Mouse (Mus musculus) hindbrain, embryonic 10.5 days (tissue): ENCODE measurements around the gene Ints11. TPM values are rescaled to one million over a fixed set of nuclear protein-coding genes. Genes with fewer than 3 reads are reported as not detected.

Experiments used
- DNase-seq: peaks from one replicate; pipeline ENCODE4 v3.0.0-alpha.2; 2017; ENCODE audit warnings: low spot score
- H3K27ac ChIP-seq: fragments of 300-500 bp; sonication (generic); 2 replicates; pipeline ENCODE4 v1.5.1; 2016; ENCODE audit warnings: mild to moderate bottlenecking, moderate library complexity
- H3K27me3 ChIP-seq: fragments of 300-500 bp; sonication (generic); 2 replicates; pipeline ENCODE4 v1.6.1; 2016; ENCODE audit warnings: mild to moderate bottlenecking; ENCODE audit not compliant: poor library complexity, insufficient read depth, severe bottlenecking
- H3K36me3 ChIP-seq: fragments of 300-500 bp; sonication (generic); 2 replicates; pipeline ENCODE4 v1.6.1; 2016; ENCODE audit warnings: mild to moderate bottlenecking, moderate library complexity
- H3K4me1 ChIP-seq: fragments of 300-500 bp; sonication (generic); replicated peaks from 2 replicates; pipeline ENCODE4 v1.6.1; 2016; ENCODE audit warnings: mild to moderate bottlenecking
- H3K4me3 ChIP-seq: fragments of 300-500 bp; sonication (generic); 2 replicates; pipeline ENCODE4 v1.5.1; 2016; ENCODE audit warnings: mild to moderate bottlenecking, moderate library complexity
- H3K9me3 ChIP-seq: fragments of 300-500 bp; sonication (generic); 2 replicates; pipeline ENCODE4 v1.6.1; 2016; ENCODE audit warnings: mild to moderate bottlenecking, moderate library complexity
- WGBS: fragments of 180-500 bp; shearing (Covaris S2); methylation state at CpG from one replicate; pipeline ENCODE4 v1.1.7; 2016; 5-methylcytosine and 5-hydroxymethylcytosine counted together
- polyA plus RNA-seq: library from polyadenylated mRNA; unstranded; fragments of >200 nt; fragmentation: Nextera tagmentation; extraction: Ambion mirVana; gene quantifications from 2 replicates; pipeline ENCODE4 v1.2.1, GENCODE M21; 2016

Ints11 gene
- polyA plus RNA-seq, result 103 and 104 TPM in 2 replicates

GRCm38 (mm10) chr4:155869317-155870033 lies at the start of gene Ints11, which contains the start of gene Cptp:
Gene Ints11 (plus strand): TSS chr4:155869546.
Gene Cptp (minus strand): TSS chr4:155869440.
- H3K27me3 ChIP-seq, result no peaks in the 10 kb centered on the region
- DNase-seq, result peak; percentile 97
- H3K27ac ChIP-seq, result peak within 1 kb of the TSS; percentile 91
- peak within 1 kb of the TSS; percentile 87 for H3K4me3 ChIP-seq
- H3K36me3 ChIP-seq, result peaks cover 63% of the 10 kb centered on the region
- WGBS, result under 1% methylated on average over 63 of the region's 63 CpGs
- H3K4me1 ChIP-seq, result peaks cover 28% of the 10 kb centered on the region
- H3K9me3 ChIP-seq, result no peaks in the 10 kb centered on the region

DNA sequence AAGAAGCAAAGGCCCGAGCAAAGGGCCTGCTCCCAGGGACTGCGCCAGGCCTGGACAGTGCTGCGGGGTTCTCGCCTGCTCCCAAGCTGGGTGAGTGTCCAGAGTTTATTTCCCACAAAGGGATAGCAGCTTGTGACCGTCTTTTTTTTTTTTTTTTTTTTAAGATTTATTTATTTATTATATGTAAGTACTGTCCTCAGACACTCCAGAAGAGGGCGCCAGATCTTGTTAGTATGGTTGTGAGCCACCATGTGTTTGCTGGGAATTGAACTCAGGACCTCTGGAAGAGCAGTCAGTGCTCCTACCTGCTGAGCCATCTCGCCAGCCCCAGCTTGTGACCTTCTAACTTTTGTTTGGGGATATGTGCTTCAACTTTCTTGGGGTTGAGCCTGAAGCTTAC lies 48.3 kb upstream of the Ints11 start:
- H3K9me3 ChIP-seq, result no peaks in the 10 kb centered on the region
- no peak overlapping the region for H3K4me3 ChIP-seq
- no peak overlapping the region for H3K27ac ChIP-seq
- H3K4me1 ChIP-seq, result no peaks in the 10 kb centered on the region
- 81% methylated on average over 7 of the region's 7 CpGs for WGBS
- H3K27me3 ChIP-seq, result no peaks in the 10 kb centered on the region
- H3K36me3 ChIP-seq, result peaks cover 100% of the 10 kb centered on the region
- no peak for DNase-seq

DNA sequence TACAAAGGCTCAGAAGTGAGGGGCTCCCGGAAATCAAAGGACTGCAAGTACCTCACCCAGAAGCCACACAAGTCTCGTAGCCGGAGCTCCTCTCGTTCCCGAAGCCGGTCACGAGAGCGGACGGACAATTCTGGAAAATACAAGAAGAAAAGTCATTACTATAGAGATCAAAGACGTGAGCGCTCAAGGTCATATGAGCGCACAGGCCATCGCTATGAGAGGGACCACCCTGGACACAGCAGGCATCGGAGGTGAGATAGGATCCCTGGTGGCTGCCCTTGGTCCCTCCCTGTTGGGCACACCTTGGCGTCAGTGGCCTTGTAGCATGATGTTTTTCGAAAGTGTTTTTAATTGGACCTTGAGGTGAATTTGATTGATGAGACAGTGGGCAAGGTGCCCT lies 45.9 kb upstream of the Ints11 start:
- DNase-seq, result no peak
- Histone ChIP-seq H3K27ac (no peak overlapping the region), H3K36me3 (peaks cover 100% of the 10 kb centered on the region), H3K4me1 (no peaks in the 10 kb centered on the region), H3K27me3 (no peaks in the 10 kb centered on the region), H3K4me3 (no peak overlapping the region), H3K9me3 (no peaks in the 10 kb centered on the region)
- 96% methylated on average over 16 of the region's 16 CpGs for WGBS

GRCm38 (mm10) chr4:155829866-155830265 lies 39.5 kb upstream of the Ints11 start:
- H3K9me3 ChIP-seq, result no peaks in the 10 kb centered on the region
- no peak for DNase-seq
- WGBS, result 97% methylated on average over 4 of the region's 4 CpGs
- H3K36me3 ChIP-seq, result peaks cover 62% of the 10 kb centered on the region
- no peak overlapping the region for H3K4me3 ChIP-seq
- H3K27ac ChIP-seq, result no peak overlapping the region
- H3K4me1 ChIP-seq, result peaks cover 30% of the 10 kb centered on the region
- H3K27me3 ChIP-seq, result no peaks in the 10 kb centered on the region

DNA sequence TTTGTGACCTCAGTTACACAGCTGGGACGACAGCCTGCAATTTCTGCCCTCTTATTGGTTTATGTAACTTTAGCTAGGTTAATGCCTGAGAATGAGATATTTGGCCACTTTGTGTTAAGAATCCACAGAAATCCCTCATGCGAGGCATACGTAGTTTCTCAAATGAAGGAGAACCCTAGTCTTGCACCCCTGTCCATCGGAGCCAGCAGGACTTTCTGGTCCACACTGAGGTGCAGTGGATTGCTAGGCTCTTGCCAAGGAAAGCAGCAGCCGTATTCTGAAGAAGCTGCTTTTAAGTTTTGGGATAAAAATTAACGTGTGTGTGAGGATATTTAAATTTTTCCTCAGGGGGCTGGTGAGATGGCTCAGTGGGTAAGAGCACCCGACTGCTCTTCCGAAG lies 38.8 kb upstream of the Ints11 start:
- peak overlapping the region; percentile 98 for H3K4me3 ChIP-seq
- no peaks in the 10 kb centered on the region for H3K9me3 ChIP-seq
- no peak overlapping the region; the same call in 1 of the 2 replicates for H3K27ac ChIP-seq
- H3K27me3 ChIP-seq, result no peaks in the 10 kb centered on the region
- WGBS, result 57% methylated on average over 8 of the region's 8 CpGs
- H3K36me3 ChIP-seq, result peaks cover 61% of the 10 kb centered on the region
- H3K4me1 ChIP-seq, result peaks cover 30% of the 10 kb centered on the region
- DNase-seq, result no peak

- Histone ChIP-seq H3K27ac (peak within 1 kb of the TSS; percentile 92), H3K4me1 (peaks cover 30% of the 10 kb centered on the region), H3K27me3 (no peaks in the 10 kb centered on the region), H3K4me3 (peak within 1 kb of the TSS; percentile 98), H3K9me3 (no peaks in the 10 kb centered on the region), H3K36me3 (peaks cover 54% of the 10 kb centered on the region)
- WGBS, result under 1% methylated on average over 49 of the region's 49 CpGs
- peak; percentile 97 for DNase-seq
Measured at GRCm38 (mm10) chr4:155831205-155831766, 38.1 kb upstream of the Ints11 start, which contains the start of gene Aurkaip1. Gene Aurkaip1 (plus strand): TSS chr4:155831272.

GRCm38 (mm10) chr4:155831831-155832230 lies 37.5 kb upstream of the Ints11 start:
- 2% methylated on average over 25 of the region's 25 CpGs for WGBS
- Histone ChIP-seq H3K27ac (peak overlapping the region; percentile 92), H3K36me3 (peaks cover 48% of the 10 kb centered on the region), H3K4me3 (peak overlapping the region; percentile 98), H3K4me1 (peaks cover 30% of the 10 kb centered on the region), H3K27me3 (no peaks in the 10 kb centered on the region), H3K9me3 (no peaks in the 10 kb centered on the region)
- no peak for DNase-seq

GRCm38 (mm10) chr4:155832321-155832720 lies 37.0 kb upstream of the Ints11 start:
- 52% methylated on average over 10 of the region's 10 CpGs for WGBS
- no peak for DNase-seq
- Histone ChIP-seq H3K4me3 (peak overlapping the region; percentile 98), H3K4me1 (peaks cover 30% of the 10 kb centered on the region), H3K27ac (peak overlapping the region; percentile 92), H3K9me3 (no peaks in the 10 kb centered on the region), H3K36me3 (peaks cover 43% of the 10 kb centered on the region), H3K27me3 (no peaks in the 10 kb centered on the region)

- DNase-seq, result no peak
- peaks cover 32% of the 10 kb centered on the region for H3K4me1 ChIP-seq
- 87% methylated on average over 4 of the region's 4 CpGs for WGBS
- no peak overlapping the region for H3K27ac ChIP-seq
- H3K4me3 ChIP-seq, result no peak overlapping the region
- peaks cover 34% of the 10 kb centered on the region for H3K36me3 ChIP-seq
- H3K9me3 ChIP-seq, result no peaks in the 10 kb centered on the region
- no peaks in the 10 kb centered on the region for H3K27me3 ChIP-seq
Measured at GRCm38 (mm10) chr4:155833234-155833633, 36.1 kb upstream of the Ints11 start.

- H3K36me3 ChIP-seq, result peaks cover 31% of the 10 kb centered on the region
- 0 out of 2 replicates have a peak overlapping the region, but pooled peaks have one; percentile 45 for H3K27ac ChIP-seq
- H3K4me3 ChIP-seq, result peak overlapping the region; percentile 29
- no peaks in the 10 kb centered on the region for H3K9me3 ChIP-seq
- WGBS, result 45% methylated on average over 2 of the region's 2 CpGs
- DNase-seq, result peak; percentile 76
- H3K4me1 ChIP-seq, result peaks cover 38% of the 10 kb centered on the region
- no peaks in the 10 kb centered on the region for H3K27me3 ChIP-seq
Measured at GRCm38 (mm10) chr4:155833836-155834235, 35.5 kb upstream of the Ints11 start.

DNA sequence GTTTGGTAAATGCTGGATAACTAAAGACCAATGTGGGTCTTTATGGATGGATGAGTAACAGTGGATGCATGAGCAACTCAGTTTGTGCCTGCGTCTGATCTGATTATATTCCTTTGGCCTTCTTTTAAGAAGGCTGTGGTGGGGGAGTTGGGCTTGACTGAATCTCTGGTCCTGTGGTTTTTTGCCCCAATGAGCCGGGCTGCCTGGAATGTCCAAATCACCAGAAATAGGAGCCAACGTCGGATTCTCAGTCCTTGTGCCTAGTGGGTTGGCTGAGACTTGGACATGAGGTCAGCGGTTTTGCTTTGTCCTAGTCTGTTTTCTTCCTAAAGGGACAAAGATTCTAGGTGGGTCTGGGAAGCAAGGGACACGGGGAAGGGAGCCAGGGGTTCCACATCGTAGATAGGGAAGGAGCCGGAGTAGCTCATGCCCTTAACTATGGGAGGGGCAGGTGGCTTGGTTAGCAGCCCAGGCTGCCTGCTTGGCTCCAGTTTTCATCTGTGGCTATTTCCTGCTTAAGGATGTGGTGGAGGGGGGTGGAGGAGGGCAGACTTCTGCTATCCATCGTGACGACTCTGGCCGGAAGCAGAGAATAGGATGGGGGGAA lies 31.8 kb upstream of the Ints11 start:
- 82% methylated on average over 11 of the region's 11 CpGs for WGBS
- DNase-seq, result no peak
- Histone ChIP-seq H3K4me3 (no peak overlapping the region), H3K27ac (no peak overlapping the region), H3K9me3 (no peaks in the 10 kb centered on the region), H3K4me1 (peaks cover 58% of the 10 kb centered on the region), H3K27me3 (peaks cover 21% of the 10 kb centered on the region), H3K36me3 (peaks cover 31% of the 10 kb centered on the region)

DNA sequence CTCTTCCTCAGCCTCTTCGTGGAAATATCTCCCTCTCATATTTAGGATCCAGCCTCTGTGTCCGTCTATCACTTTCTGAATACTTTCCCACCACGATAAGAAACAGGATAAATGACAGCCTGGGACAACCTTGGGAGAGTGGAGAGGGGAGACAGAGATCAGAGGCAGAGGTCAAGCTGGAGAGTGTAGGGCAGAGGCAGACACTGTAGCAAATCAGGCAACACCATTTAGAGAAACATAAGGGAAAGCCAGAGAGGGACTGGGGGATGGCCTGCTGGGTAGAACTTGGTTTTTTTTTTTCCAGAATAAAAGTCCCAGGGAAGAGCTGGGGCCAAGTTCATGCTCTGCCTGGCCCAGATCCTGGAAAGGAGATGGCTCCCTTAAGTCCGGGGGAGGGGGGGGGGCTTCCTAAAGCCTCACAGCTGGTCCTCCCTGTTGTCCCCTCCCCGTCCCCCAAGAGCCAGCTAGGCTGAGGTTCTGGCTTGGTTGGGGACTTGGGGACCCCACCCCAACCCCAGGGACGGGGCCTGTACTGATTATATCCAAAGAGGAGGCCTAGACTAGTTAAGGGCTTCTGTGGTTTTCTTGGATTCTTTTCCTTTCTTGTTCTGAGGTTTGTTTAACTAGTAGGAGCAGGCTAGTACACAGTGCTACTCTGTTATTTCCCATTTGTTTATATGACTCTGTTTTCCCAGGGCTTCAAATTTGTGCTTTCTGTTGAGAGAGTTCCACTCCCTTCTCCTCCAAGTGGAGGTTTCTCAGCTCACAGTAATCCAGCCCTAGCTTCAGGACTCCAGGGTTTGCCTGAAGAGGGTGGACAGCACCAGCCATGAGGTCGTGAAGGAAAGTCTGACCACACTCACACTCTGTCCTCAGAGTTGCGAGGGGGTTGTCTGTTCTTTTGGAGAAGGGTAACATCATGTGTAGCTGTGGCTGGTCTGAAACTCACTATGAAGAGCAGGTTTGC lies 30.9 kb upstream of the Ints11 start:
- H3K9me3 ChIP-seq, result no peaks in the 10 kb centered on the region
- 56% methylated on average over 8 of the region's 8 CpGs for WGBS
- peaks cover 24% of the 10 kb centered on the region for H3K27me3 ChIP-seq
- H3K4me3 ChIP-seq, result 0 out of 2 replicates have a peak overlapping the region, but pooled peaks have one; percentile 57
- H3K27ac ChIP-seq, result peak overlapping the region; percentile 88
- peaks cover 31% of the 10 kb centered on the region for H3K36me3 ChIP-seq
- peaks cover 48% of the 10 kb centered on the region for H3K4me1 ChIP-seq
- no peak for DNase-seq
